Mouse (Mus musculus) lung, adult 2 months (tissue): ENCODE results near the gene Il10ra.

Source experiments
- CTCF ChIP-seq: fragments of 200-500 bp; IDR thresholded peaks from 2 replicates; pipeline ENCODE4 v1.5.1; 2011; ENCODE audit warnings: mild to moderate bottlenecking, low read length, control low read depth; ENCODE audit not compliant: insufficient read depth
- POLR2A ChIP-seq: fragments of 200-500 bp; IDR thresholded peaks from 2 replicates; pipeline ENCODE4 v1.6.1; 2011; ENCODE audit warnings: low read depth, mild to moderate bottlenecking, control low read depth, low read length, borderline replicate concordance; ENCODE audit errors: extremely low read depth

DNA sequence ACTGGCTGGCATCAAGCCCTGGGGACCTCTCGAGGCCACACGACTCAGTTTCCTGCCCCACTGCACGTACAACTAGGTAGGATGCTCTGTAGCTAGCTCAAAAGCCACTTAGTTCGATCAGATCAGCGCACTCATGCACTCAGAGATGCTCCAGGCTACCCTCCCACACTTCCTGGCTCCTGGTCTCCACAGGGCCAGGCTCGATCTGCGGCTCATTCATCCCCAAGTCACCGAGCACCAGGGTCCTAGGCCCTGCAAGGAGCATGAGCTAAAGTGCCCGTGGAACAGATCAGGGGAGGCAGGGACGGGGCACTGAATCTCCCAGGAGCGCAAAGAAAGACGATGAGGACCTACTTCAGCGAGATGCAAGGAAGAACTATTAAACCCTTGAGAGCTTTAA is 9.9 kb downstream of the Il10ra start:
- TF ChIP-seq POLR2A, result no peak
- no peak for TF ChIP-seq CTCF
